Mouse (Mus musculus): ENCODE results near the gene Atp5j.

DNA sequence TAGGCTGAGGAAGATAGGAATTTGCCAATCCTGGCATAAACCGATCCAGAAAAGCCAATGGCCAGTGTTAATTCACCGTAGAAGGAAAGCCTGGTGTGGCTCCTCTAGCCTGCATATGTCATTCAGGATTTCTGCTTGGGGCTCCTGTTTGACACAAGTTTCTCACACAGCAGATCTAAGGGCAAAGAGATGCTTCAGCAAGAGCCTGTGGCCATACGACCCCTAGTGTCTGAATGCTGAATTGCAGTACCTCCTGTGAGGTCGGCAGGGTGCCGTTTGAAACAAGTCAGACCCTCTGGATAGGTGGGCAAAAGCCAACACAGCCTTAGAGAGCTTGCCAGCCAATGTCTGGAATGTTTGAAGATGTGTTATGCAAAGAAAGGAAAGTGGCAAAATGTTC, 43.7 kb upstream of the Atp5j start:
- TF ChIP-seq CTCF (IDR thresholded peaks at IDR 0.05; ENCODE audit: low read depth, low read length) (peak; percentile 85), EP300 (IDR thresholded peaks at IDR 0.05; ENCODE audit: insufficient read depth, low read depth, low read length) (no peak)
